In the genomic region with DNA sequence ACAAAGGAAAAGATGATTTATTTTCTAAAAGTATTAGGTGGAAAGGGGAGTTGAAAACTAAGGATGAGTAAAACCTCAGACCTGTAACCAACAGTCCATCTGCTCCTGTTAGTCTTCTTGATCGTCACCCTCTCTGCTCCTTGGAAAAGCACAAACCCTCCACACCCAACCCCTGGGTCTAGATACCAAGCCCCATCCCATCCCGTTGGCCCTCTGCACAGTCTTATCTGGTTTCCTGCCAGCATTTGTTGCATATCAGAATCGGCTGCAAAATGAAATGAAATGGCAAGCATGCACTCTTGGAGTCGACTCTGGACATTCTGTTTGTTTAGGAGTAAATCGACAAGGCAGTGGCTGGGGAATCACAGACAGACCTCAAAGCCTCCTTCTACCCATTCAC, we compare ENCODE assay signal across 27 mouse cellular contexts. TPM values are rescaled to one million over a fixed set of nuclear protein-coding genes. Genes with fewer than 3 reads are reported as not detected.
DNase-seq lines count a peak whose midpoint lies in the region; ATAC-seq lines count a peak whose summit lies in the region.
"Had no signal": no experiment of that assay in that cellular context is flagged by ENCODE, and none has a peak within 500 bp of the region (broad histone marks: within the 10 kb centered on the region; RNA-seq: fewer than 3 reads in every experiment).

No protein-coding gene starts in this region.

- no peak overlapping the region for H3K9ac ChIP-seq in liver, embryonic 13.5 days
- no peak overlapping the region for H3K9ac ChIP-seq in forebrain, embryonic 12.5 days
- H3K9ac ChIP-seq: embryonic facial prominence, embryonic 15.5 days; heart, embryonic 15.5 days; lung, embryonic 15.5 days; midbrain, embryonic 15.5 days had no signal

- peak; percentile 44 for DNase-seq in MEL-GATA-1-ER (ENCODE audit: extremely low read depth, low read depth)
- DNase-seq in c-Kit-positive CD71-positive TER-119-negative erythroid progenitor cells, embryonic 14.5 days (ENCODE audit: low read depth) = peak; percentile 42
- peak; percentile 34 for DNase-seq in liver, embryonic 13.5 days
- DNase-seq in adrenal gland, adult 2 months = no peak
- DNase-seq: adrenal gland, postnatal 25 days; cerebellum, adult 2 months; cerebellum, postnatal 14 days; gastrocnemius, postnatal 14 days; kidney, adult 2 months; kidney, postnatal 4 days; right cerebral cortex, adult 18-20 months; spleen, adult 18-20 months; thymus, postnatal 36 days had no signal

- no peaks in the 10 kb centered on the region for H3K9me3 ChIP-seq in liver, embryonic 13.5 days (replicated peaks)
- H3K9me3 ChIP-seq in forebrain, embryonic 12.5 days = no peaks in the 10 kb centered on the region
- H3K9me3 ChIP-seq: embryonic facial prominence, embryonic 10.5 days; embryonic facial prominence, embryonic 15.5 days; heart, embryonic 10.5 days; heart, embryonic 15.5 days; lung, embryonic 15.5 days; midbrain, embryonic 10.5 days; midbrain, embryonic 15.5 days had no signal

- H3K4me2 ChIP-seq in liver, embryonic 13.5 days = peak overlapping the region; percentile 35; the same call in 1 of the 2 replicates
- H3K4me2 ChIP-seq in forebrain, embryonic 12.5 days = no peak overlapping the region
- H3K4me2 ChIP-seq: embryonic facial prominence, embryonic 15.5 days; heart, embryonic 15.5 days; lung, embryonic 15.5 days; midbrain, embryonic 15.5 days had no signal

- ATAC-seq in liver, embryonic 13.5 days (ENCODE audit: low read depth) = peak; percentile 91
- ATAC-seq in megakaryocyte-erythroid progenitor cell, adult 5-6 weeks (replicated peaks; ENCODE audit: low FRiP score, low TSS enrichment, poor library complexity, severe bottlenecking) = peak; percentile 84
- ATAC-seq in forebrain, embryonic 12.5 days (ENCODE audit: low FRiP score) = no peak
- ATAC-seq: forebrain, embryonic 14.5 days; hindbrain, embryonic 16.5 days; midbrain, embryonic 15.5 days; Patski had no signal

- no peaks in the 10 kb centered on the region; the same call in 1 of the 2 replicates for H3K36me3 ChIP-seq in liver, embryonic 13.5 days
- no peaks in the 10 kb centered on the region for H3K36me3 ChIP-seq in forebrain, embryonic 12.5 days (replicated peaks)
- H3K36me3 ChIP-seq: embryonic facial prominence, embryonic 15.5 days; heart, embryonic 15.5 days; lung, embryonic 15.5 days; midbrain, embryonic 15.5 days had no signal

- no peak overlapping the region for H3K27ac ChIP-seq in liver, embryonic 13.5 days
- no peak overlapping the region for H3K27ac ChIP-seq in forebrain, embryonic 12.5 days
- H3K27ac ChIP-seq: embryonic facial prominence, embryonic 10.5 days; embryonic facial prominence, embryonic 15.5 days; heart, embryonic 10.5 days; heart, embryonic 15.5 days; kidney, postnatal 0 days; lung, embryonic 15.5 days; midbrain, embryonic 10.5 days; midbrain, embryonic 15.5 days had no signal

- H3K4me3 ChIP-seq in liver, embryonic 13.5 days (replicated peaks) = no peak overlapping the region
- no peak overlapping the region for H3K4me3 ChIP-seq in forebrain, embryonic 12.5 days (replicated peaks)
- H3K4me3 ChIP-seq: embryonic facial prominence, embryonic 10.5 days; embryonic facial prominence, embryonic 15.5 days; heart, embryonic 10.5 days; heart, embryonic 15.5 days; lung, embryonic 15.5 days; midbrain, embryonic 10.5 days; midbrain, embryonic 15.5 days had no signal

- peaks cover 16% of the 10 kb centered on the region for H3K4me1 ChIP-seq in liver, embryonic 13.5 days (replicated peaks)
- no peaks in the 10 kb centered on the region for H3K4me1 ChIP-seq in forebrain, embryonic 12.5 days
- H3K4me1 ChIP-seq: embryonic facial prominence, embryonic 10.5 days; embryonic facial prominence, embryonic 15.5 days; midbrain, embryonic 10.5 days; midbrain, embryonic 15.5 days had no signal

- H3K27me3 ChIP-seq in liver, embryonic 13.5 days = no peaks in the 10 kb centered on the region
- H3K27me3 ChIP-seq in forebrain, embryonic 12.5 days = no peaks in the 10 kb centered on the region
- H3K27me3 ChIP-seq: CH12.LX; embryonic facial prominence, embryonic 15.5 days; heart, embryonic 15.5 days; lung, embryonic 15.5 days; midbrain, embryonic 15.5 days; Patski had no signal

- 12% methylated on average over 5 of the region's 5 CpGs for WGBS in liver, embryonic 13.5 days (ENCODE audit: insufficient replicate concordance)
- WGBS in forebrain, embryonic 12.5 days = 92% methylated on average over 5 of the region's 5 CpGs

RNA-seq across cellular contexts. Expression of gene Bbx, which starts 29.3 kb away (rescaled TPM):
- polyA plus RNA-seq in liver, embryonic 13.5 days (2015; fragmentation: Nextera tagmentation; extraction: Ambion mirVana) = 8.9 and 9.1 TPM in 2 replicates
- 9.6 and 10.6 TPM in 2 replicates for total RNA-seq in megakaryocyte-erythroid progenitor cell, adult 5-6 weeks (2014; fragmentation: Nextera tagmentation)
- 19.1 and 19.5 TPM in 2 replicates for total RNA-seq in megakaryocyte-erythroid progenitor cell, adult 5-6 weeks (2017)
- 40.7 and 43.3 TPM in 2 replicates for polyA plus RNA-seq in forebrain, embryonic 12.5 days (2016; fragmentation: Nextera tagmentation; extraction: Ambion mirVana)
- 10 to 100 TPM; 33.1 to 34.3 TPM for total RNA-seq in adrenal gland, adult 2 months (2021)
- polyA plus RNA-seq in adrenal gland, adult 2 months (2012; rRNA removed) = 5.8 and 8.4 TPM in 2 replicates
